Mouse (Mus musculus): ENCODE results near the gene Epha2. TPM values are rescaled to one million over a fixed set of nuclear protein-coding genes. Genes with fewer than 3 reads are reported as not detected.

Gene Epha2
- polyA plus RNA-seq, 1 experiment from 2014 or later = 11.8 TPM

Small RNAs within 50 kb of the gene (microRNA-seq; reads per million reads assigned to microRNA genes)
- not detected for gene Gm25690

Other genes with a start within 250 kb of the Epha2 start
- 5.3 and 5.5 TPM in 2 replicates for gene Crocc, start 240.7 kb upstream of the Epha2 start, polyA plus RNA-seq (2015; fragmentation: Nextera tagmentation; extraction: Ambion mirVana)
- 108 and 116 TPM in 2 replicates for gene Necap2, start 222.9 kb upstream of the Epha2 start, polyA plus RNA-seq (2015; fragmentation: Nextera tagmentation; extraction: Ambion mirVana)
- 0.14 and 0.51 TPM in 2 replicates for gene Spata21, start 212.9 kb upstream of the Epha2 start, polyA plus RNA-seq (2015; fragmentation: Nextera tagmentation; extraction: Ambion mirVana)
- 42.4 and 44.6 TPM in 2 replicates for gene Szrd1, start 161.5 kb upstream of the Epha2 start, polyA plus RNA-seq (2015; fragmentation: Nextera tagmentation; extraction: Ambion mirVana)
- 19.3 and 21.1 TPM in 2 replicates for gene Fbxo42, start 153.3 kb upstream of the Epha2 start, polyA plus RNA-seq (2015; fragmentation: Nextera tagmentation; extraction: Ambion mirVana)
- 5.2 and 7.0 TPM in 2 replicates for gene Rsg1, start 87.3 kb upstream of the Epha2 start, polyA plus RNA-seq (2015; fragmentation: Nextera tagmentation; extraction: Ambion mirVana)
- 17.7 and 18.0 TPM in 2 replicates for gene Arhgef19, start 61.7 kb upstream of the Epha2 start, polyA plus RNA-seq (2015; fragmentation: Nextera tagmentation; extraction: Ambion mirVana)
- gene Fam131c, start 67.0 kb downstream of the Epha2 start, polyA plus RNA-seq (2015; fragmentation: Nextera tagmentation; extraction: Ambion mirVana) = 3.3 and 3.6 TPM in 2 replicates
- gene Clcnka, start 97.5 kb downstream of the Epha2 start, polyA plus RNA-seq (2015; fragmentation: Nextera tagmentation; extraction: Ambion mirVana) = 0.24 and 0.28 TPM in 2 replicates
- 0.39 TPM in 1 of 2 replicates, not detected in the other for gene Clcnkb, start 114.8 kb downstream of the Epha2 start, polyA plus RNA-seq (2015; fragmentation: Nextera tagmentation; extraction: Ambion mirVana)
- gene Hspb7, start 119.5 kb downstream of the Epha2 start, polyA plus RNA-seq (2015; fragmentation: Nextera tagmentation; extraction: Ambion mirVana) = 6.4 and 10.6 TPM in 2 replicates
- gene Srarp, start 134.9 kb downstream of the Epha2 start, polyA plus RNA-seq (2015; fragmentation: Nextera tagmentation; extraction: Ambion mirVana) = not detected in 2 replicates
- gene Zbtb17, start 143.4 kb downstream of the Epha2 start, polyA plus RNA-seq (2015; fragmentation: Nextera tagmentation; extraction: Ambion mirVana) = 30.6 and 30.8 TPM in 2 replicates
- gene Spen, start 237.4 kb downstream of the Epha2 start, polyA plus RNA-seq (2015; fragmentation: Nextera tagmentation; extraction: Ambion mirVana) = 6.9 and 7.4 TPM in 2 replicates